Mouse (Mus musculus): ENCODE measurements around the gene Tspan11.

The Tspan11 gene

DNA sequence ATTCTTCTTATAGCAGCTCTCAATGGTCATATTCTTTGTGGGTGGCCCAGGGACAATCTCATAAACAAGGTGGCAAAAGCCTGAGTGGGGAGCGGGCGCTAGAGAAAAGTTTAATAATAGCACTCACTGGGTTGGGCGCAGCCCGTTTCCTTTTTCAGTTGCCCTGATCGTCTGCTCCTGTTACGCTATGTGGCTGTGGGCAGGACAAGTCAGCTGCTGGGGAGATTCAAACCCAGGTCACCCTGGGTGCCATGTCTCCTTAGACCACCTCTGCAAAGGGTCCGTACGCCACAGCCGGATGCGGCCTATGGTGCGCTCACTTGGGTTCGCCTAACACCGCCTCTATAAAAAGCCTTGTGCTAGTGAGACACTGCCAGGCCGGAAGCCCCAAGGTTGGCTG is 100.0 kb downstream of the Tspan11 start:
- no peak for DNase-seq (ENCODE audit: extremely low spot score, low read depth, low spot score)

- DNase-seq (ENCODE audit: extremely low spot score, low read depth, low spot score) = no peak
These were observed 101.6 kb downstream of the Tspan11 start for GRCm38 (mm10) chr6:127988944-127989494.

DNA sequence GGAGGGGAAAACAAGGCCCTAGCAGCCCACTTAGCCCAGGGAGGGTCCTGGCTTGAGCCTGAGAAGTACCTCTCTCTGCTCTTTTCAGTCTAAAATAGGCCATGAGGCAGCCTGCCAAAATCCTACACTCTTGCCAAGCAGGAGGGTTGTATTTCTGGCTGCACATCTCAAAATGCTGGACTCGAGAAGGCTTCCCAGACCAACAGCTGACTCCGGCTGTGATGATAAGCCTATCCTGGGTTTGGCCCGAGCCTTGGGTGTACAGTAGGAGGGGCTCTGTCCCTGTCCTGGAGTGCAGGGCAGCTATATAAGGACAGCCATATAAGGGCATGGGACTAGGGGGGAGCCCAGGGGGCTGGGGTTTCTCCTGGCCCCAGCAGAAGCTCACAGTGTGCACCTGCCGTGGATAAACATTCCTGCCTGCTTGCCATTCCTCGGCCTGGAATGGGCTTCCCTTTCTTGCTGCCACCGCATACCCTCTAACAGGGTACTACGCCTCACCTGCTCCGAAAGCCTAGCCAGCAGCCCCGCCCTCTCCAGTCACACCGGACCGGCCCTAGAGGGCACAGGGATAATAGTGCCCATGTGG is 102.3 kb downstream of the Tspan11 start:
- DNase-seq (ENCODE audit: extremely low spot score, low read depth, low spot score) = no peak

DNA sequence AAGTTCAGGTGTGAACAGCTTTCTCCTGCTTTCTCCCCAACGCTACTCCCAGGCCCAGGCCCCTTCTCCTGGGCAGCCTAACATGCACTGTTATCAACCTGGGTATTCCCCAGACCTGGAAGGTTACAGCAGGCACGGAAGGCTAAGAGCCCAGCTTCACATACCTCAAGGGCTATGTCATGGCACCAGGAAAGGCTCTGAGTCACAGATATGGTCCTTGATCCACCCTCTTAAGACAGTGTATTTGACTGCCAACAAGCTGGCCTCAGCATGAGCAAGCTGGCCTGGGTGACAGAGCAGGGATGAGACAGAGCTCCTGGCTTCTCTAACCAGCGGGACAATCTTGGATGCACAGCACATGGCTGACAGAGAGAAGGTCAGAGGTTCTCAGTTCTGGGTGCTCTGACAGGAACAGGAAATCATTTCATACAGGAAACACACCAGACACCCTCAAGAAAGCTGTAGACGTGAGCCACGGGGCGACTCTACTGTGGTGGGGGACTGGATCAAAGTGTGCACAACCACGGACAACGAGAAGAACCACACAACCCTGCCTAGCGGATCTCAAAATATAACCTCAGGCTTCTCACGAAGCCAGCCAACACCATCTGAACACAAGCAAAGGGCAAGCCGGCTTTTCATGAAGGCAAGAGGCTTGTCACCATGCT is 104.3 kb downstream of the Tspan11 start:
- no peak for DNase-seq (ENCODE audit: extremely low spot score, low read depth, low spot score)

DNA sequence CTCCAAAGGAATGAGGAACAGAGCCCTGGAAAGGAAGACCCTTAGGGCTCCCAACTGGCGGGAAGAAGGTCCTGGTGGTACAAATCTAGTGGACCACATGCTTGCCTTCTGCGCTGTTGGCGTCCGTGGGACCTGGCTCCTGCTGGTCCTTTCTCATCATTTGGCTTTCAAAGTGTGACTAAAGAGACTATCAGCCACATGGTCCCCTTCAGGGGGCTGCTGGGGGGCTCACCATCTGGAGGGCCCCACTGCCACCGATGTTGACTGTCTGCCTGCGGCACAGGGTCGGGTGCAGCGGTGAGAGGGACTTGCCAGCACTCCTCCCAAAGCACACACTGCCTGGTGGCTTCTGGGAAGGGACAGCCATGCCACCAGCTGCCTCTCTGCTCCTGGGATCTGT is 105.6 kb downstream of the Tspan11 start:
- no peak for DNase-seq (ENCODE audit: extremely low spot score, low read depth, low spot score)

DNA sequence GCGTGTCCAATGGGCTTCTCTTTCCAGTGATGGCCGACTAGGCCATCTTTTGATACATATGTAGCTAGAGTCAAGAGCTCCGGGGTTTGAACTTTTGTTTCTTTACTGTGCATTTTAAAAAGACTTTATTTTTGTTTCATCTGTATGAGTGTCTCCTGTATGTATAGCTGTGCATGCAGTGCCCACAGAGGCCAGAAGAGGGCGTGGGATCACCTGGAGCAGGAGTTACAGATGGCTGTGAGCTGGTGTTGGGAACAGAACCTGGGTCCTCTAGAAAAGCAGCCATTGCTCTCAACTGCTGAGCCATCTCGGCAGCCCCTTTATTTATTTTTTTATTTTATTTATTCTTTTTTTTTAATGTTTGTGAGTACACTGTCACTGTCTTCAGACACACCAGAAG is 109.5 kb downstream of the Tspan11 start:
- DNase-seq (ENCODE audit: extremely low spot score, low read depth, low spot score) = no peak

DNA sequence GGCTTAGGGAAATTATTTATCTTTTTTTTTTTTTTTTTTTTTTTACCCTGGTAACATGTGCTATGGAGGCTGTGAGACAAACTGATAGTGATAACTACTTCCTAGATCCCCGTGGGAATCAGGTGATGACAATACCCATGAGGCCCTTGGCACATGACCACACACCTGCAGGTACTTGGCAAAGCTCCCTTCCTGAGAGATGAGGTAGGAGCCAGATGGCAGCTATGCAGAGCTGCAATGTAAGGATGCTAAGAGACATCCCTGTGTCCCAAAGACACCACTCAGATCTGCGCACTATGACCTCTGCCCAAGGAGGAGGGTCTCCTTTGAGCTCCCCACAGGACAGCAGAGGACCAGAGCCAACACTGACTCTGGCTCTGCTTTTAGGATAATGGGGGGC is 111.7 kb downstream of the Tspan11 start:
- no peak for DNase-seq (ENCODE audit: extremely low spot score, low read depth, low spot score)

GRCm38 (mm10) chr6:128000777-128001176 is 113.4 kb downstream of the Tspan11 start:
- DNase-seq (ENCODE audit: extremely low spot score, low read depth, low spot score) = no peak

- no peak for DNase-seq (ENCODE audit: extremely low spot score, low read depth, low spot score)
These were observed 114.2 kb downstream of the Tspan11 start for GRCm38 (mm10) chr6:128001587-128001986.

GRCm38 (mm10) chr6:128002104-128002503 is 114.7 kb downstream of the Tspan11 start:
- DNase-seq (ENCODE audit: extremely low spot score, low read depth, low spot score) = no peak

DNA sequence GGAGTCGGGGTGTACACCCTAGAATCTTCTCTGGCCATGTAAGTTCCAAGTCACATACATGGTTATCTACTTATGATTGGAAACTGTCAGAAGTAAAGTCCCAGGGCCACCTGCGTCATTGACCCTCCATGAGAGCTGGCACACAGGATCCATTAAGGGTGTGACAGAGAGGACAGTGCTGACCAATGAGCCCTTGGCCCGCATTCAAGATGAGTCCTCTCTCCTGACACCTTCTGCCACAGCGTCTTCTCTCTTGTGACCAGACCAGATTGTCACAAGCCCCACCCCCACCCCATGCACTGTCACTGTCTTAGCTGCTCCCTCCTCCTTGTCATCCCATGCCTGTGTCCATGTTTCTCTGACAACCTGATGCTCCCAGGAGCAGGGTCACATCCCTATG is 115.3 kb downstream of the Tspan11 start:
- DNase-seq (ENCODE audit: extremely low spot score, low read depth, low spot score) = no peak

DNA sequence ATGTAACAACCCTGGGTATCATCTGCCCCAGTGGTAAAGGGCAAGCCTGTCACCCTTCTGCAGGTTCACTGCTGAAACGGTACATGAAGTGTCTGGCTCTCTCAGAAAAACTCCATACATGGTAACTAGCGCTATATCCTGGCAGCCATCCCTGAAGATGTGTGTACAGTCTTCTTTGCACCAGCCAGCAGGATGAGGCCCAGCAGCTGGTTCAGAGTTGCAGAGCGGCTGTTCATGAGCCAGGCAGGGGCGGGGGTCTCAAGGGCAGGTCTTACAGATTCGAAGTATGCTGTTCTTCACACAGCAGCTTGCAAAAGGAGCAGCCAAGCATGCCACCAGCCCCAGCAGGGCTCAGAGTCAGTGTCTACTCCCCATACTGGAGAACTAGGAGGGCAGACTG is 116.2 kb downstream of the Tspan11 start:
- no peak for DNase-seq (ENCODE audit: extremely low spot score, low read depth, low spot score)
